Mouse (Mus musculus) T-helper 1 cell (primary cell): ENCODE measurements around the gene Gramd1b.

Experiments
- in situ Hi-C: fragments of 300-600 bp; cut with MboI, MseI; formaldehyde crosslinking; loops from one replicate; pipeline ENCODE4 v1.15.1; 2025; ENCODE audit warnings: high pct_unique_total_duplicates

The Gramd1b gene

DNA sequence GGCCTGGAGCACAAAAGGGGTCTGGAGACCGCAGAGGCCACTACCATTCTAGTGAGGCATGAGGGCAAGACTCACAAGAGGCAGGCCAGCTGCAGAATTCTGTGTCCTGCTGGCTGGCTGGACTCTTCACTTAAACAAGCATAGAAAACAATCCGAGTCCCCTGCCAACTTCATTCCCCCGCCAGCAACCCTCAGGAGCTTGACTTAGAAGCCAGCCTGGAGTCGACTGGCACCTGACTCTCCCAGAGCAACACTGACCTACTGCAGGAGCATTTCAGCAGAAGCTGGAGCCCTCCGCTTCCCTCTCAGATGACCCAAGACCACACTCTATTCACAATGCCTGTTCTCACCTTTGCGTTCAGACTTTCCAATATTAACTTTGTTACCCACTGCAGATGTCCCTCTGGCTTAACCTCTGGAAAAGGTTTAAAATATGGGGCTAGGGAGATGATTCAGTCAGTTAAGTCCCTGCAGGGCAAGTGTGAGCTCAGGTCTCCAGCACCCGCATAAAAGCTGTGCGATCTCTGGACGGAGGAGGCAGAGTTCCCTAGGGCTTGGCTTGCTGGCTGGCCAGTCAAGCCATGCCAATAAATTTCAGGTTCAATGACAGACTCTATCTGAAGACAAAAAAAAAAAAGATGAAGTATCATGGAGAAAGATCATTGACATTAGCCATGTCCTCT lies 104.8 kb downstream of the Gramd1b start:
- in situ Hi-C loops, result no loop called here

DNA sequence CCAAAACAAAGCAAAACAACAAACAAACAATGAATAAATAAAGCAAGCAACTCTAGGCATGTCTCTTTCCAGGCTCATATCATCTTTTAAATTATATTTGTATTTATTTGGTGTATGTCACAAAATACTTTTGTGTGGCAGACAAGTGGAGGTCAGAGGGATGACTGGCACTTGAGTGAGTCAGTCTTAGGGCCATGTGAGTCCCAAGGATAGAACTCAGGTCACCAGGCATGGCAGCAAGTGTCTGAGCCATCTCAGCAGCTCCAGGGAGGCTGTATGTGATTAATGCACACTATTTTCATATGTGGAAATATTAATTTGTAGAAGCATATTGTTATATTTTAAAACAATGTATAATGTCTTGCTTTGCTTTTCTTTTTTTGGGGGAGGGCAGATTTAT lies 106.3 kb downstream of the Gramd1b start:
- in situ Hi-C loops, result no loop called here

DNA sequence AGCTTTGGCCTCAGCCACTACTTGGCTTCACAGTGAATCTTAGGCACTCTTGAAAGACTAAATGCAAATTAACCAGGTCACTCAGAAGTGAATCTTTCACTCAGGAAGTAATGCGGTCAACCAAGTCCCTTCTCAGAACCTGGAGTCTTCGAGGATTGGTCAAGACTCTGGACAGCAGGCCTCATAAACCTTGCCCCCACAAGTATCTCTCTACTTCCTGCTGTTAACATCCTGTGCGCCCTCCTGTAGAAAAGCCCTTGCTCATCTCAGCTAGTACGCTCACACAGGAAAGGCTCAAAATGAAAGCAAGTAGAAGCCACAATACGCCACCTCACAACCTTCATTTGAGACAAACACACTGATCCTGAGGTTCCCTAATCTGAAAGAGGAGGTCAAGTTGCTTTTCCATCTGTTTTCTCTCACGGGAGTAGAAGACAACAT lies 107.7 kb downstream of the Gramd1b start:
- in situ Hi-C loops, result no loop called here

DNA sequence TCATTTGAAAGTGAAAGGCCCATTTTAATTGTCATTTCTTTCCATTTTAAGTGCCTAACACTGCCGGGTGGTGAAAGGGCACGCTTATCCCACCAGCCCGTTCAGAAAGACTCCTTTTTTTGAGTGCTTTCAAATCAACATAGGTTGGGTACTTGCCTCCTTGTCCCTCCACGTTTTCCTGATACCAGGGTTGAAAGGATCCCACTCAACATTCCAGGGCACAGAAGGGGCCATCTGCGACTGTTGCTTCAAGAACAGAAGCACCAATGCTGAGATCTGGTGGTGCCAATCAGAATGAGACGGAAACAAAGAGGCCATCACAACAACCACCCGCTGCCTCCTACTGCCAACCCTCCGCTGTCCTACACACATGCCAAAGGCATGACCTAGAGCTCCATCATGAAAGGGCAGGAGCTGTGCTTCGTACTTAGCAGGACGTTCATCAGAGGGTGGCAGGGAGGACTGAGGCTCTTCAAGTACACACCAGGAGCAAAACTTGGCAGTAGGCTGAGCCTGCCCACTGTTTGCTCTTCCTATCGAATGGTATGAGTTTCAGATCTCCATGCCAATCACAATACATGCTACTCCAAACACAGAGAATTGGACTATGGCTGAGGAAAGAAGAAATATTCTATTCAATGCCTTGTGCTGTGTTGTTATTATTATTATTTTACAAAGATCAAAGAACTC lies 108.7 kb downstream of the Gramd1b start:
- in situ Hi-C loops, result no loop called here

DNA sequence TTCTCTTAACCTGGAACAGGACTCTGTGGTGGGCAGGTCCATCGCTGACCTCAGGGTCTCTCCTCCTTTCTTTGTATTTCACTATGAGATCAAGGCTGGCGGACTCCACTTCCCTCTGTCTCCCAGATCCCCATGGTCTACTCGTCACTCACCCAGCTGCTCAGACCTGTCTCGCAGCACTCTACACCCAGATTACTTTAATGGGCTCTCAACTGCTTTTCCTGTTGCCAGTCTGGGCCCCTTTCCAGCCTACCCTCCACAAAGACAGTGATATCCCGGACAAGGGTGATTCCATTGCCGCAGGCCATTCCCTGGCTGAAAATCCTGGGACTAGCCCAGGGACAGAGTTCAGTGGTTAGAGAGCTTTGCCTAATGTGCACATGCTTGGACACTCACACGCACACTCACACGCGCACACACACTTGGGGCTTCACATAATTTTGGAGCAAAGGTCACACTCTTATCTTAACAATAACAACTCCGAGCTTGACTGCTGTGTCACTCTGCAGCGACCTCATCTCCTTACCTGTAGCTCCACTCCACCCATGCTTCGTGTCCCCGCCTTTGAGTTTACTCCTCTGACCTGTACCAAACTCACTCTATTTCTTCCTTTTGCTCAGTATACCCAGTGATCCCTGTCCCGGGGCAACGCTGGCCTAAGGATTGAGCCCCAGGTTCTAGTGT lies 110.4 kb downstream of the Gramd1b start:
- in situ Hi-C loops, result no loop called here

DNA sequence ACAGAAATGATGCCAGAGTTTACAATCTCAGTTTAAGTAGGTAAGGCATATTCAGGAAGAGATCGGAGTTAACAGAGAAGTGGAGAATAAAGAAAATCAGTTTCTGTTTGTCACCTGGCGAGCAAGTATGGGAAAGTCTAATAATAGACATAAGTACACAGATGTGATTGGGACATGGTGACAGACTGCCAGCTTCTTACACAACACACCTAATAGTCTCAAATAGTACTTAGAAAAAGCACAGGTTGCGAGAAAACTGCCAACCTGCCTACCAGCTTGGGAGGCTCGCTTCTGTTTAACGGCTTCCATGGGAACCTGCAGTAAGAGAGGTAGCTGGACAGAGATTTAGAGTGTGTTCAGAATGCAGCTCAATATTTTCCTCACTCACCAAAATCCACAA lies 112.4 kb downstream of the Gramd1b start:
- in situ Hi-C loops, result loop anchor here (5.0 kb wide), 1 partner anchor 33 kb away; no protein-coding TSS in a partner anchor

DNA sequence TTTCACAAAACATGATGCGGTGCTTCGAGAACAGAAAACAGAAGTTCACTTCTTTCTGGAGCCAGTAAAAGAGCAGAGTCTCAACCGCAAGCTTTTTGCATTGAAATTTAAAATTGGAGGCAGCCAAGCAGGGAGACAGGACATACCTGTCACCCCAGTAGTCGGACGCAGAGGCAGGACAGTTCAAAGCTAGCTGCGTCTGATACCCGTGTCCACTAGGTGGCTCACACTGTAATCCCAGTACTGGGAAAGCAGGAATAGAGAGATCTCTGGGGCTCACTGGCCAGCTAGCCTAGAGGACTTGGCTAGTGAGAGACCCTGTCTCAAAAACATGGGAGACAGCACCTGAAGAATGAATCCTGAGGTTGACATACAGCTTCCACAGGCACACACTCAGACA lies 115.0 kb downstream of the Gramd1b start:
- in situ Hi-C loops, result loop anchor here (5.0 kb wide), 1 partner anchor 36 kb away; no protein-coding TSS in a partner anchor

DNA sequence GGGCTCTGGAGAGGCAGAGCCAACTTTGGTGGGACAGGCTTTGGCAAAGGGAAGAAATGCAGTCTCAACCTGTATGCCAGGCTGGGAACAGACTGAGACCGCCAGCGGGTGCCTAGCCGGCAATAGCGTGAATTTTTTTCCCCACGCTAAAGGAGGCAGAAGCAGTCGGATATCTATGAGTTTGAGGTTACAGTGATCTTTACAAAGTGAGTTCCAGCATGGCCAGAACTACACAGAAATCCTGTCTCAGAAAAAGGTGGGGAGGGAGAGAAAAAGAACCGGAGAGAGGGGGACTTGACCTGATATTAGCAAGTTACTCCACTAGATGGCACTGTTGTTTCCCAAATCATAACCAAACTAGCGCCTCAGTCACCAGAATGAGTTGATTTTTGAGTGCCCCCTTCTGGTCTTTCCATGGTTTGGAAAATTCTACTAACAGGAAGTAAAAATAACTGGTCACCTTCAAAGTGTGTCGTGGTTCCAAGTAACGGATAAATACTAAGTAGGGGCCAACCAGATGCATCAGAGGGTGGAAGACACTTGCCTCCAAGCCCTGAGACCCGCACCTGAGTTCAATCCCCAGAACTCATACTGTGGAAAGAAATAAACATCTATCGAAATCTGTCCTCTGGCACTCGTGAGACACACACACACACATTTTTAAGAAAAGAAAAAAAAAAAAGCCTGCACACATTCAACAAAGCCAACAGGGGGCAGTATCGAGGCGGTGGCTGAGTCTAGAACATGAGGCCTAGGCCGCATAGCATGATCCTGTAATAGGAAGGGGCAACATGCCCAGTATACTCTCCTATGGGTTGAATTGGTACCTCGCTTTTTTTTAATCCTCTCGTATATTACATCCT lies 116.0 kb downstream of the Gramd1b start:
- in situ Hi-C loops, result loop anchor here (5.0 kb wide), 3 partner anchors 37 to 172 kb away; no protein-coding TSS in a partner anchor

DNA sequence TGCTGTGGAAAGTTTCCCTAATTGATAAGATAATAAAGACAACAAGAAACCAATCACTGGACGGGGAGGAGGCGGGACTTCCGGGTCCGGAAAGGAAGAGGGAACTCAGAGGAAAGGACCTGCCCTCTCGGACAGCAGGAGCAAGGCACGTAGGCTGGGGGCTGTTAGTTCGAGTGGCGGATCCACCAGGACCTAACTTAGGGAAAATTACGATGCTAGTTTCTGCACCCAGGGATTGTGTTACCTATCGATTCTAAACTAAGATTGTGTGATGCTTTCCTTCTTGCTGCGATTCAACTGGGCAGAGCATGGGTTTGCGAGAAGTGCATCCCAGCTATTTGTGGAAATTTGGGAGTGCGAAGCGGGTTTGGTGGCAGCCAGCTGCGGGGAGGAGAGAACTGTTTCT lies 116.7 kb downstream of the Gramd1b start:
- in situ Hi-C loops, result loop anchor here (5.0 kb wide), 2 partner anchors 68 to 173 kb away; no protein-coding TSS in a partner anchor

DNA sequence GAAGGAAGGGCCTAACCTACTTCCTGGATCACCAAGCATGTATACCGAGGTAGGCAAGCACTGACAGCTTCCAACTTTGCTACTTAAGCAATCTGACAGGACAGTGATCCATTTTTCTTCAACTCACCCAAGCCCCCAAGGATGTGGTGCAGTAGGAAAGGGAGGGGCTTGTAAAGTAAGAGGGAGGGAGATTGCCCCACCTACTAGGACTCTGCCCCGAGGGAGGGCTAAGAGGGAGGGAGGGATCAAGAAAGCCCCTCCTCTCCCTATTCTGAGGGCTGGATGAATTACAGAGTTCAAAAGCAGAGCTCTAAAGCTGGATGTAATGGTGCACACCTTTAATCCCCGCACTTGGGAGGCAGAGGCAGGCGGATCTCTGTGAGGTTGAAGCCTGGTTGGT lies 117.6 kb downstream of the Gramd1b start:
- in situ Hi-C loops, result loop anchor here (5.0 kb wide), 2 partner anchors 69 to 174 kb away; no protein-coding TSS in a partner anchor

DNA sequence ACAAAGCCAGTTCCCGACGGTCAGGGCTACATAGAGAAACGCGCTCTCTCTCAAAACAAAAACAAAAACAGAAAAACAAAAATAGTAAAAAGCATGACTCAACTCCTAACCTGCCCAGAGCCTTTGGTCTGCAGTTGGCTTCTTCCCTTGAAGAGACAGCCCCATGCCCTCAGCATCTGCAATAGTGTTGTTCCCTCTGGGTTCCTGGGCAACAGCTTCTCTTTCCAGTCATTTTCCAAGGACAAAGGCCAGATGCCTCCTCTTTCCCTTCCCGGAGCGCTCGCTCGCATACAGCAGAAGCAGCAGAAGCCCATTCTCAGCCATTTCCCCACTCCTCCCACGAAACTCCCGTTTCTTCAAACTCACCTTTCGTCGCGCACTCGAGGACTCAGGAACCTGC lies 118.3 kb downstream of the Gramd1b start:
- in situ Hi-C loops, result loop anchor here (5.0 kb wide), 2 partner anchors 69 to 174 kb away; no protein-coding TSS in a partner anchor

DNA sequence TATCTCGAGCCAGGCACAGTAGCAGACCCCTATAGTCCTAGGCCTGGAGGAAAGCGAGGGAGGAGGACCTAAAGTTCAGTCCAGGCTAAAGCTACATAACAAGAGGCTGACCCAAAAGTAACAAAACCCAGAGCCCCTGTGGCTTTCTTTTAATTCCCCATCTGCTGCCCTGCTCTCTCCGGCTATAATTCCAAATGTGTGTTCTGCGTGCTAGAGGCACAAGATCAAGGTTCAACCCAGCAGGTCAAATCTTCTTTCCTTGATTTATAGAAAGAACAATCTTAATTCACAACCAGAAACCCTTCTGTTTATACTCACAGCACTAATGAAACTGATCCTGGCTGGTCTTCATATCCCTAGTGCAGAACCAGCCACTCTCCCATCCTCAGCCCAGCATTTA lies 118.9 kb downstream of the Gramd1b start:
- in situ Hi-C loops, result loop anchor here (5.0 kb wide), 2 partner anchors 70 to 175 kb away; no protein-coding TSS in a partner anchor

DNA sequence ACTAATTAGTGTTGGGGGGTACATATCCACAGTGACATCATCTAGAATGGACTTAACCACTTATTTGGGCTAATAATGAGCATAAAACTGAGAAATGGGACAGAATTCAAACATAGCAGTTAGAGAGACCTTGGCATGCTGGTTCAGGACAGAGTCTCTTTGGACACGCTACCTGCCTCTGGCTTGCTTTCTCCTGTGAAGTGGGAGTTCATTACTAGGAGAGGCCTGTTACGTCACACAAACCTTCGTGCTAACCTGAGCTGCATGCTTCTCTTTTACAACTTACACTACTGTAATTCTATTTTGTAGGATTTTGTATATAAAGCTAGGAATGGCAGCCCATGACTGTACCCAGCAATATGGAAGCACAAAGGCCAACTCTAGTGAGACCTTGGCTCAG lies 120.3 kb downstream of the Gramd1b start:
- in situ Hi-C loops, result loop anchor here (5.0 kb wide), 2 partner anchors 71 to 176 kb away; no protein-coding TSS in a partner anchor

DNA sequence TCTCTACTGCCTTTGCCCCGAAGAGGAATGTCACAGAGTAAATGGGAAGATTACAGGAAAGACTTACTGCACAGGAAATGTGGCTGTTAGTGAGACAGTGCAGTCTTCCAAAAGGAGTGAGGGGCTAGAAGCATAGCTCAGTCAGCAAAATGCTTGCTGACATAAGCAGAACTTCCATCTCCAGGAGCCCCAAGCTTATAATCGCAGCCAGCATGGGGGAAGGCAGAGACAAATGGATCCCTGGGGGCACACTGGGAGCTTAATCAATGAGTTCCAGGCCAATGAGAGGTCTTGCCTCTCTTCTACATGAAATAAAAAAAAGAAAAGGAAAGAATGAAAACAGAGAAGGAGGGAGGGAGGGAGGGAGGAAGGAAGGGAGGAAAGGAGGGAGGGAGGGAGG lies 122.1 kb downstream of the Gramd1b start:
- in situ Hi-C loops, result no loop called here

DNA sequence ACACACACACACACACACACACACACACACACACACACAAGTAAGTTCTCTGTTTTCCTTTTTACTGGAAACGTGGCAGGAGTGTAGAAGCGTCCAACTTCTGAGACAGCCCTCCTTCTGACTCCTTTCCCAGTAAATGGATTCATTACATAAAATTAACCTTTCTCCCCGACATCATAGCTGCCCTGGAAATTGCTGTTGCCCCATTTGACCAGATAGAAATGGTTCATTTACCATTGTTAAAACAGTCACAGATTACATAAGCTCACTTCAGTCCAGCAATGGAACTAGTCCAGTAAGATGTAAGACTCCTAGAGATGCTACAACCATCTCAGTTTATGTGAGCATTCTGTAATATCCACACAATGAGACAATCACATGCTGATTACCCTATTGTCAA lies 122.8 kb downstream of the Gramd1b start:
- in situ Hi-C loops, result no loop called here

DNA sequence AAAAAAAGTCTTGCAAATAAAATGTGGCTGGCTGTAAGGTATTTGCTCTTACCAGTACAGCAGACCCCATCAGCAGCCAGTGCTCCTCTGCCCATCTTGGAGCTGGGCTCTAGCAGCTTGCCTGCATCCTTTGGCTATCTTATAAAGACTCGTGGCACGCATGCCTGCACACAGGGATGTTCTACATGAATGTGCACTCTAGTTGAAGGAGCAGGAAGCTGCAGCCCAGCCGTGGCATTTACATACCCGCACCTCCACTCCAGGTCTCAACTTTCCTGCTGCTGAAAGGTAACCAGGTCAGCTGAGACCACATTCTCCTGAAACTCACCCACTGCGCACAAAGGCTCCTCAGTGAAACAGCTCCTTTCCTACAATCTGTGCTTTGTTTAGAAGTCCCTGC lies 123.3 kb downstream of the Gramd1b start:
- in situ Hi-C loops, result no loop called here

DNA sequence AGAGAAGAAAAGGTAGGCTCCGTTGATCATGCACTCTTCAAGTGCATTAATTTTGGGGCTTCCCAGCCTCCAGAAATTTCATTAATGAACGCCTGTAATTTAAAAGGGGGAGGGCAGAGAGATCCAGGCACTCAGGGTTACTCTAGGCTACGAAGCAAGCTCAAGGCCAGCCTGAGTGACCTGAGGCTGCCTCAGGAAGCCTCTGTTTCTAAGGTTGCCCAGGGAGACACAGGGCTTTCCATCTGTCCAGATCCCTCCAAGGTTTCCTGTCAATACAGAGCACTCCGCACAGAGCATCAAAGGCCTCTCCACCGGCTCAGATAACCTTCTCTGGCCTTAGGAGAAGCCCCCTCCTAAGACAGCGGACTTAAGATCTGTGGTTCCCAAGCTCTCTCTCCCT lies 125.4 kb downstream of the Gramd1b start:
- in situ Hi-C loops, result no loop called here

DNA sequence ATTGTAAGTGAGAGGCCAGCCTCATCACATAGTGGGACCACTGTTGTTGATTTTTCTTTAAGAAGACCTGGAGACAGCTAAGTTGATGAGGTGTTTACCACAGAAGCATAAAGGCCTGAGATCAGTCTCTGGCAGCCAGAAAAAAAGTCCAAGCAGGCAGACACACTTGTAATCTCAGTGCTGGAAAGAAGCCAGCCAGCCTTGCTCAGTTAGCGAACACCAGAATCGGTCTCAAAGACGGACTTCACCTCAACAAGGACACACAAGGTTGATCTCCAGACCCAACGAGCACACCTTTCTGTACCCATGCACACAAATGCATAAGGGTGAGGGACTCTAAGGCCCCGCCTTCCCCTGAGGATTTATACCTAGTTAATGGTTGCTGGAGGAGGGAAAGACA lies 125.9 kb downstream of the Gramd1b start:
- in situ Hi-C loops, result no loop called here

DNA sequence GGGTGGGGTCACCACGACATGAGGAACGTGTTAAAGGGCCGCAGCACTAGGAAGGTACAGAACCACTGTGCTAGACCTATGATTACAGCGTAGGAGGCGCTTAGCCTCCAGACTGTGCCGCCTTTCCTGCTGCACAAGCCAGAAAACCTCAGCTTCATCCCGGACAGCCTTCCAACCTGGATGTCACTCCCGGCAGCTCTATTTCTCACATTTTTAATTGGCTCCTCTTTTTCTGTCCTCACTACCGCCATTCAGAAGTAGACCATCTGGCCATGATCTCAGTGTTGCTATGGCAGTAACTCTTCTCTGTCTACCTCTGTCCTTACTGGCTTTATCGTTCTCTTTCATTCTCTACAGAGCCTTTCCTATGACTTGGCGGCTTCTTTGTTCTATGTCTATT lies 126.5 kb downstream of the Gramd1b start:
- in situ Hi-C loops, result no loop called here

DNA sequence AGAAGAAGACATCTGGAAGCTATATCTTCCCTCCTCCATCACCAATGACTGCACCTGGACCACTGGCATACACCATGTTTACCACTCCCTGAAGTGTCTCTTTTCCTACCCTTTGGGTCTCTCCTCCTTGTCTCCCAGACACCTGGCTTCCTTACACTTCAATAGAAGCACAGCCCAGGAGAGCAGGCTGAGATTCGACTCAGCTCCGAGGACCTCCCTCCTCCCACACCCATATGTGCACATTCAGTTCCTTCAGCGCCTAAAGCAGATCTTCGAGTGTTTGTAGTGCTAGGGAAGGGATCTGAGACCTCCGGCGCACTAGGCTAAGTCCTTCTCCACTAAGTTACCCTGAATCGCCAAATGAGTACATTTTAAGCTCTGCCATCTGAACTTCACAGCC lies 127.4 kb downstream of the Gramd1b start:
- in situ Hi-C loops, result no loop called here

DNA sequence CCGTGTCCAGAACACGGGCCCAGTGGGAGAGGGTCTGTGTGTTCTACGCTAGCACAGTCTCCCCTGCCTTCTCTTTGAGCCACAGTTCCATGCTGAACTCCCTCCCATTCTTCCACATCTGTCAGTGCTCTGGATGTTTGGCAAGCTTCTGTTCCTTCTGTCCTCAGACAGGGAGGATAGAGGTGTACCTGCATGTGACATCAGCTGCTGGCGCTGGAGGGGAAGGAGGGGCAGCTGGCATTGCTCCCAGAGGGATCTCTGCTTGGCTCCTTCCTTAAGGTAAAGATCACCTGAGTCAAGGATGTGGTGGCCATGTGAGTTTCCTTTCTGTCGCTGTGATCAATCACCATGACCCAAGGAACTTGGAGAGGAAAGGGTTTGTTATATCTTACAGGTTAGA lies 129.4 kb downstream of the Gramd1b start:
- in situ Hi-C loops, result no loop called here
